Mouse (Mus musculus) midbrain, postnatal 0 days (tissue): Measurements from ENCODE around the gene Rd3. TPM values are rescaled to one million over a fixed set of nuclear protein-coding genes. Genes with fewer than 3 reads are reported as not detected.
A peak's percentile ranks its signal among the peaks of the same experiment; 100 is the strongest.

Source experiments
- ATAC-seq: fragments of 200-750 bp; cut with Nextera tagmentation; 2 replicates; pipeline ENCODE4 v1.8.0; 2017; ENCODE audit warnings: moderate number of reproducible peaks, mild to moderate bottlenecking, moderate TSS enrichment, moderate library complexity; ENCODE audit not compliant: low FRiP score
- DNase-seq: peaks from one replicate; pipeline ENCODE4 v3.0.0-alpha.2; 2015; ENCODE audit warnings: low spot score
- H3K27ac ChIP-seq: fragments of 300-500 bp; sonication (generic); 2 replicates; pipeline ENCODE4 v1.5.1; 2014; ENCODE audit warnings: low read depth, mild to moderate bottlenecking, low read length, mixed read lengths
- H3K27me3 ChIP-seq: fragments of 300-500 bp; sonication (generic); 2 replicates; pipeline ENCODE4 v1.6.1; 2014; ENCODE audit warnings: low read length, control low read depth, mixed read lengths; ENCODE audit not compliant: insufficient read depth
- H3K36me3 ChIP-seq: fragments of 300-500 bp; sonication (generic); 2 replicates; pipeline ENCODE4 v1.6.1; 2014; ENCODE audit warnings: low read length, control low read depth, mixed read lengths; ENCODE audit not compliant: insufficient read depth
- H3K4me1 ChIP-seq: fragments of 300-500 bp; sonication (generic); 2 replicates; pipeline ENCODE4 v1.6.1; 2014; ENCODE audit warnings: mild to moderate bottlenecking, control low read depth, antibody characterized with exemption, low read length, mixed read lengths; ENCODE audit not compliant: insufficient read depth
- H3K4me2 ChIP-seq: fragments of 300-500 bp; sonication (generic); 2 replicates; pipeline ENCODE4 v1.6.1; 2014; ENCODE audit warnings: low read depth, mild to moderate bottlenecking, low read length, mixed read lengths; ENCODE audit not compliant: poor library complexity, severe bottlenecking
- H3K4me3 ChIP-seq: fragments of 300-500 bp; sonication (generic); 2 replicates; pipeline ENCODE4 v1.5.1; 2014; ENCODE audit warnings: low read depth, mild to moderate bottlenecking, low read length, moderate library complexity
- H3K9ac ChIP-seq: fragments of 300-500 bp; sonication (generic); replicated peaks from 2 replicates; pipeline ENCODE4 v1.6.1; 2014; ENCODE audit warnings: mild to moderate bottlenecking, low read length, moderate library complexity, mixed read lengths; ENCODE audit not compliant: poor library complexity, severe bottlenecking
- H3K9me3 ChIP-seq: fragments of 300-500 bp; sonication (generic); 2 replicates; pipeline ENCODE4 v1.6.1; 2016; ENCODE audit warnings: low read length, control low read depth
- CTCF ChIP-seq: IDR thresholded peaks from 2 replicates; pipeline ENCODE4 v1.5.1; 2016; ENCODE audit warnings: antibody characterized with exemption, mild to moderate bottlenecking
- WGBS: fragments of 180-500 bp; shearing (Covaris S2); extraction: QIAGEN DNeasy Blood & Tissue Kit; methylation state at CpG from one replicate; pipeline ENCODE4 v1.1.7; 2014; 5-methylcytosine and 5-hydroxymethylcytosine counted together
- polyA plus RNA-seq: library from polyadenylated mRNA; unstranded; fragments of >200 nt; fragmentation: Nextera tagmentation; extraction: Ambion mirVana; gene quantifications from 2 replicates; pipeline ENCODE4 v1.2.1, GENCODE M21; 2015
- total RNA-seq: library from RNA; depleted of rRNA; stranded (reverse); fragments of >200 nt; gene quantifications from 2 replicates; pipeline ENCODE4 v1.2.3, GENCODE M21; 2014

The Rd3 gene
- total and polyA plus RNA-seq, 2 experiments from 2014 or later: 1.5 to 2.8 TPM

DNA sequence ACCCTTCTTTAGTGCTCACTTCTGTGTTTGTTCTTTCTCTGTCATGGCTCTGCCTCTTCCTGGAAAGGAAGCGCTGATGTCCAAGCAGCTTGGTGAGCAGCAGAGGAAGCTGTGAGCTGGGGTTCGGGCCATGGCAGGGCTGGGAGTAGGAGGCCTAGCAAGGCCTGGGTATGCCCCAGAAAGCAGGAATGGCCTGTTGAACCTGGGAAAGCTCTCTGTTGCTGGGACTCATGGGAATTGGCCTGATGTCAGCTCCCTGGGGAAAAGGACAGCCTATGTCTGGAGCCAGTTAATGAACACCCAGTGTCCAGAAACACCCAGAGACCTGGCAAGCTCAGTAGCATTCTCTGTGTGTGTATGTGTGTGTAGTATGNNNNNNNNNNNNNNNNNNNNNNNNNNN lies 20.3 kb upstream of the Rd3 start:
- H3K9ac ChIP-seq: 0 out of 2 replicates have a peak overlapping the region, but pooled peaks have one; percentile 19
- no peaks in the 10 kb centered on the region for H3K9me3 ChIP-seq
- no peak for TF ChIP-seq CTCF
- no peaks in the 10 kb centered on the region for H3K36me3 ChIP-seq
- no peak overlapping the region for H3K27ac ChIP-seq
- H3K4me1 ChIP-seq: no peaks in the 10 kb centered on the region
- no peak overlapping the region for H3K4me3 ChIP-seq
- 83% methylated on average over 2 of the region's 2 CpGs for WGBS
- H3K4me2 ChIP-seq: no peak overlapping the region
- DNase-seq (peak; percentile 21), ATAC-seq (no peak)
- H3K27me3 ChIP-seq: no peaks in the 10 kb centered on the region

DNA sequence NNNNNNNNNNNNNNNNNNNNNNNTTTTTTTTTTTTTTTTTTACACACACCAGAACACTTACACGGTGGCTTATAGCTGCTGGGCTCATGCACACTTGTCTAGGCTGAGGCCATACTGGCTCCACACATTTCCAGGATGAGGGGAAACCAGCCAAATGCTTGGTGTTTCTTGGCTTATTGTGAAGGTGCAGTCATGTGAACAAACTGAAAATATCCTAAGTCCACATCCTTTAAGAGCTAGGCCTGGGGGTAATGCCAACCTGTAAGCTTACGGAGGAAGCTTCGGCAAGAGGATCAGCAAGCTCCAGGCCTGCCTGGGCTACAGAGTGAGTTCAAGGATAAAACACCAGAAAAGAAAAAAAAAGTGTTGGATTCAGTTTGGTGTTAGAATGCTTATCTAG lies 19.8 kb upstream of the Rd3 start:
- Histone ChIP-seq H3K27me3 (no peaks in the 10 kb centered on the region), H3K4me2 (no peak overlapping the region), H3K4me3 (no peak overlapping the region), H3K27ac (no peak overlapping the region), H3K4me1 (no peaks in the 10 kb centered on the region), H3K36me3 (no peaks in the 10 kb centered on the region), H3K9ac (no peak overlapping the region), H3K9me3 (no peaks in the 10 kb centered on the region)
- ATAC-seq: no peak
- TF ChIP-seq CTCF: no peak
- DNase-seq: no peak
- 84% methylated on average over 3 of the region's 3 CpGs for WGBS

DNA sequence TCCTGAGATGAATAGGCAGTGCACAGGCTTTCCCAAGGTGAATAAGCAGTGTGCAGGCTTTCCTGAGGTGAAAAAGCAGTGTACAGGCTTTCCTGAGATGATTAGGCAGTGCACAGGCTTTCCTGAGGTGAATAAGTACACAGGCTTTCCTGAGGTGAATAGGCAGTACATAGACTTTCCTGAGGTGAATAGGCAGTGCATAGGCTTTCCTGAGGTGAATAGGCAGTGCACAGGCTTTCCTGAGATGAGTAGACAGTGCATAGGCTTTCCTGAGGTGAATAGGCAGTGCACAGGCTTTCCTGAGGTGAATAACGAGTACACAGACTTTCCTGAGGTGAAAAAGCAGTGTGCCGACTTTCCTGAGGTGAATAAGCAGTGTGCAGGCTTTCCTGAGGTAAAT lies 16.2 kb upstream of the Rd3 start:
- no peak for DNase-seq
- 47% methylated on average over 2 of the region's 2 CpGs for WGBS

DNA sequence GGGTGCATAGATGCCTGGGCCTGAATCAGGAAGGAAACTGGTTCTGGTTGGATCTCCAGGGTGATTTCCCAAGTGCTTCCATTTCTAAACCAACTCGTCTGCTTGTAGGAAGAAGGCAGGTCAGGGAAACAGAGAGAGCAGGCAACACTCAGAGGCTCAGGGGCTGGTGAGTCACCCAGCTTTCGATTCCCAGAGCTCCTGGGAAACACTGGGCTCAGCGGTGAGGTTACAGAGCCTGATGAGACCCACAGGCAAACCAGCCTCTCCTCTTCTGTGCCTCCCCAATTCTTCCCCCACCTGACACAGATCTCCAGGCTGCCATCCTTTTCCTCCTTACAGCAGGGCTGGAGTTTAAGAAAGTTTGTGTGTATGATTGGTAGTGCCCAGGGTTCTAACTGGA lies 13.8 kb upstream of the Rd3 start:
- WGBS: 81% methylated on average over 3 of the region's 3 CpGs

More for the DNA sequence above, 16.2 kb upstream of the Rd3 start:
- ATAC-seq: no peak
- no peak for TF ChIP-seq CTCF
- H3K9me3 ChIP-seq: no peaks in the 10 kb centered on the region
- H3K36me3 ChIP-seq: no peaks in the 10 kb centered on the region
- H3K27me3 ChIP-seq: no peaks in the 10 kb centered on the region
- H3K9ac ChIP-seq: no peak overlapping the region
- no peak overlapping the region for H3K27ac ChIP-seq
- no peaks in the 10 kb centered on the region for H3K4me1 ChIP-seq
- H3K4me2 ChIP-seq: no peak overlapping the region
- H3K4me3 ChIP-seq: no peak overlapping the region

GRCm38 (mm10) chr1:191963948-191964772 lies 13.0 kb upstream of the Rd3 start:
- DNase-seq: peak; percentile 59
- Histone ChIP-seq H3K27ac (no peak overlapping the region), H3K4me3 (no peak overlapping the region), H3K9ac (no peak overlapping the region), H3K36me3 (no peaks in the 10 kb centered on the region), H3K9me3 (no peaks in the 10 kb centered on the region), H3K27me3 (no peaks in the 10 kb centered on the region), H3K4me1 (no peaks in the 10 kb centered on the region), H3K4me2 (no peak overlapping the region)
- WGBS: 26% methylated on average over 7 of the region's 8 CpGs
- peak; percentile 84 for TF ChIP-seq CTCF
- ATAC-seq: peak; percentile 68; the same call in 1 of the 2 replicates

More for the DNA sequence above, 13.8 kb upstream of the Rd3 start:
- H3K4me1 ChIP-seq: no peaks in the 10 kb centered on the region
- no peak overlapping the region for H3K27ac ChIP-seq
- no peaks in the 10 kb centered on the region for H3K9me3 ChIP-seq
- H3K4me3 ChIP-seq: no peak overlapping the region
- no peak overlapping the region for H3K4me2 ChIP-seq
- no peak overlapping the region for H3K9ac ChIP-seq
- H3K27me3 ChIP-seq: no peaks in the 10 kb centered on the region
- TF ChIP-seq CTCF: no peak
- ATAC-seq (no peak), DNase-seq (no peak)
- H3K36me3 ChIP-seq: no peaks in the 10 kb centered on the region

GRCm38 (mm10) chr1:191964773-191965481 lies 12.2 kb upstream of the Rd3 start:
- no peak overlapping the region for H3K27ac ChIP-seq
- TF ChIP-seq CTCF: peak; percentile 90
- H3K4me2 ChIP-seq: no peak overlapping the region
- H3K4me3 ChIP-seq: no peak overlapping the region
- 16% methylated on average over 13 of the region's 13 CpGs for WGBS
- DNase-seq (peak; percentile 87), ATAC-seq (no peak)
- H3K4me1 ChIP-seq: no peaks in the 10 kb centered on the region
- no peaks in the 10 kb centered on the region for H3K36me3 ChIP-seq
- H3K27me3 ChIP-seq: no peaks in the 10 kb centered on the region
- no peaks in the 10 kb centered on the region for H3K9me3 ChIP-seq
- H3K9ac ChIP-seq: no peak overlapping the region
